Mouse (Mus musculus): ENCODE measurements around the gene Brf1.
A peak's percentile ranks its signal among the peaks of the same experiment; 100 is the strongest.

Gene Brf1

DNA sequence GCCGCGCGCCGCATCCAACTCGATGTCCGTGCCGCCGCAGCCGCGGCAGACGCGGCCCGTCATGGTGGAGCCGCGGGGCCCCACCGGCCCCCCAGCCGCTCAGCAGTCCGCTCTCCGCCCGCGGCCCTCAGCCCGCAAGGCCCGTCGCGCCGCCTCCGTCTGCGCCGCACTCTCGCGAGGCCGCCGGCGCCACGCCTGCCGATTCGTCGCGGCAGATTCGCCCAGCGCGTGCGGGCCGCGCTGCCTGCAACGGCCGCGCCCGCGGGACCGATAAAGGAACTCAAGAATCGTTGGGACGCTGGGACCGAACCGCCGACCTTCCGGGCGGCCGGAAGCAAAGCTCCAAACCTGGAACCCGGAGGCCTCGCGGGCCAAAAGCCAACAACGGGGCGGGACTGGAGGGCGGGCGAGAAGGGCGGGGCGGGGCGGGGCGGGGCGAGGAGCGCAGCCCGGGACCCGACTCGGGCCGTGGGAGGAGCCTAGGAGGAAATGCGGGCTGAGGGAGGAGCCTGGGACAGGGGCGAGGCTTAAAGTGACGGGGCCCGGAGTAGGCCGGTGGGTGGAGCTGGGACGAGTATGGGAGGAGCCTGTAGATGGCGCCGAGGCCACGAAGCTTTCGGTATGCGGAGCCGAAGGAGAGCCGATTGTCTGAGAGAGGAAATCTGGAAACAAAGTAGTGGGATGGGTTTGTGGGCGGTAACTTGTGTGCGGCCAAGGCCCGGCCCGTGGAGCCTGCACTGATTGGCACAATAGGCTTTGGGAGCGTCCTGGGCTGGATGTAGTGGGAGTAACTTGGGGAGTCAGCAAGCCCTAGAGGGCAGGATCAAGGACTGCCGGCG is at the start of gene Brf1:
Gene Brf1 (minus strand): TSS at position 411 of the 839 bp plus-strand sequence.
- peak; percentile 94 to 95 for DNase-seq

DNA sequence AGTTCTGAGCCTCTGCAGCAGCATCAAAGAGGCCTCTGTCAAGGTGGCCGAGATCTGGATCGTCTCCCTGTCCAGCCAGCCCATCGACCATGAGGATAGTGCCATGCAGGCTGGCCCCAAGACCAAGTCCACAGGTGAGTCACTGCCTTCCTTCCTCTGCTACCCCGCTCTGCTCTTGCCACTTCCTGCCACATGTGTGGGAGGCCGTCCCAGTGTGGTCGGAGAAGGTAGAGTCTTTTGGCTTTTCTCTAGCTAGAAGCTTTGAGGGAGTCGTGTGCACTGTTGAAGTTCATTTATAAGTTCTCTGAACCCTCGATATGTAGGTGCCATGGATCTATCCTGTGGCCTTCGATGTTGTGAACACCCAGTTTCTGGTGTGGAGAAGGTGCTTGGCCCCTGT is 49.3 kb upstream of the Brf1 start:
- peak; percentile 57 to 72 for DNase-seq

GRCm38 (mm10) chr12:113048103-113048502 is 47.6 kb upstream of the Brf1 start:
- no peak for DNase-seq

DNA sequence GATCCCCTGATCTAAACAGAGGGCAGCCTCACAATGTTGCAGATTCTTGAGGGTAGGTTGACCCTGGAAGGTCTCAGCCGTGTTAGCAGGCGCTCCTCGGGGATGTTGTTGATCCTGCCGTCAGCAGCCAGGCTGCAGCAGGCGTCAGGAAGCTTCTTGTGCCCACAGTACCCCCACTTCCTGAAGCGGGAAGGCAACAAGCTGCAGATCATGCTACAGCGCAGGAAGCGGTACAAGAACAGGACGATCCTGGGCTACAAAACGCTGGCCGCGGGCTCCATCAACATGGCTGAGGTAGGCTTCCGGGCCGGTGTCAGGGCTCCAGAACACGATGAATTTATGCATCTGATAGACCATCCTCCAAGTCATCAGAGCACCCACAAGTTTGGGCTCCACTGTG is 46.4 kb upstream of the Brf1 start:
- DNase-seq = peak; percentile 49 to 63

GRCm38 (mm10) chr12:113044916-113045677 is 44.6 kb upstream of the Brf1 start:
- peak in 1 of 2 experiments; percentile 49 for DNase-seq

DNA sequence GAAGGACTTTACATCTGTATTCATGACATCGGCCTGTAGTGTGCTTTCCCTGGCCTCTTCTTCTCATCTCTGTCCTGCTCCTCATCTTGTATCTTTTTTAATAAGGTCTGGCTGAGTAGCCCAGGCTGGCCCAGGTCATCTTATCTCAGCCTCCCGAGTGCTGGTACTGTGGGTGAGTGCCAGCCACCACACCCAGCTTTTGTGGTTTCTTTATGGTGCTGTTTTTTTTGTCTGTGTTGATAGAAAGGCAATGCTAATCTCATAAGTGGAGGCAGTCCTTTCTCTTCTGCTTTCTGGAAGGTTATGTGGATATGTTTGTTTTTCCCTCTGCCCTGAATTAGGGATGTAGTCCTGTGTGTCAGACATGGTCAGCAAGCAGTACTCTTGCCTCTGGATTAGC is 42.0 kb upstream of the Brf1 start:
- no peak for DNase-seq

- no peak for DNase-seq
These were observed 41.3 kb upstream of the Brf1 start for GRCm38 (mm10) chr12:113041481-113042439.

GRCm38 (mm10) chr12:113038414-113038813 is 37.9 kb upstream of the Brf1 start:
- DNase-seq = no peak

GRCm38 (mm10) chr12:113036996-113037395 is 36.5 kb upstream of the Brf1 start:
- no peak for DNase-seq

DNA sequence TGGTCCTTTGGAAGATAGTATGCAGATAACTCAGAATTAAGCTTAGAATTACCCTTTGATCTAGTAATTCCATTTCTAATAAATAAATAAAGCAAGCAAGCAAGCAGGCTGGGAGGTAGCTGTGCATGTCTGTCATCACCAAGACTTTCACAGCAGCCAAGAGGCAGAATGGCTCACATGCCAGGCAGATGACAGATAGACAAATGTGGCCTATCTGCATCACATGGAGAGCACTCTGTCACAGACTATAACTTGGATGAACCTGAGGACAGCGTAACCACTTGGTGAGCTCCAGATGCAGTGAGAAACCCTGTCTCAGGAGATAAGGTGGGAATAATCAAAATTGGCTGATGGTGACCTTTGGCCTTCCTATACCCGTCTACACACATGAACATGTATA is 34.6 kb upstream of the Brf1 start:
- no peak for DNase-seq

DNA sequence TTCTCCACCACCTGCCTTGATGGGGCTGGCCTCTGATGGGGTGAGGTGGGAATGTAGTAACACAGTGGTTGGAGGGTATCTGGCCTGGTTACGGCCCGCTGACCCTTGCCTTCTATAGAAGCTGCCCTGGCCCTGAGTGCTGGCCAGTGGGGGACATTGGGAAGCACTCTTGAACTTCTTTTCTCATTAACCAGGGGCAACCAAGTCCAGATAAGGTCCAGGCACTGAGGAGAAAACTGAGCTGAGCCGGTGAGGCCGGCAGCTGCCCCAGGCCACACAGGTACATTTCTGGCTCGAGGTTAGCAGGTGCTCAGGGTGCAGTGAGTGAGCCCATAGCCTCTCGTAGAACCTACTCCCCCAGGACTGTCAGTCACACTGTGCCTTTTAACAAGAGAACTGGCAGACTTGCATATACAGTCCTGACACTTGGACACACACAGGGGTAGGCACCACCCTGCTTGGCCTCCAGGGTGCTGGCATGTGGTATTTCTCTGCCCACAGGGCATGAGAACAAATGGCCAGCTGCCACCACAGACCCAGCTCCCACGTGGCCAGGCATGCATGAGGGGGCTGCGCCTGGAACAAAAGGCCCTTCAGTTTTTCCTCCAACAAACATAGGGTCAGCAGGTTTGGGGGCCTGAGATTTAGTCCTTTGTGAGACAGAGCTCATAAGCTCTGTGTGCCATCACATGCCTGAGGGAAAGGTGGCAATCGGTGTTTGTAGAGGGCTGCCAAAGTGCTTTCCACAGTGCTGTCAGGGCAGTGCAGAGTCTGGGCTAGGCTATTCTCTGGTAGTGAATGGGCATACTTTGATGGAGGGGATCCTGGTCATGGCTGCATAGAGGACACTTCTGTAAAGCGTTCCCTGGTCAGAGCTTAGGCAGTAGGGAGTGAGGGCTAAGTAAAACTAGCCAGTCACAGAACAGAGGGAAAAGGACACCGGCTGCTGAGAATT is 32.1 kb upstream of the Brf1 start:
- DNase-seq = no peak

GRCm38 (mm10) chr12:113031441-113031840 is 30.9 kb upstream of the Brf1 start:
- DNase-seq = no peak

- DNase-seq = no peak
These were observed 30.5 kb upstream of the Brf1 start for GRCm38 (mm10) chr12:113030993-113031392.

DNA sequence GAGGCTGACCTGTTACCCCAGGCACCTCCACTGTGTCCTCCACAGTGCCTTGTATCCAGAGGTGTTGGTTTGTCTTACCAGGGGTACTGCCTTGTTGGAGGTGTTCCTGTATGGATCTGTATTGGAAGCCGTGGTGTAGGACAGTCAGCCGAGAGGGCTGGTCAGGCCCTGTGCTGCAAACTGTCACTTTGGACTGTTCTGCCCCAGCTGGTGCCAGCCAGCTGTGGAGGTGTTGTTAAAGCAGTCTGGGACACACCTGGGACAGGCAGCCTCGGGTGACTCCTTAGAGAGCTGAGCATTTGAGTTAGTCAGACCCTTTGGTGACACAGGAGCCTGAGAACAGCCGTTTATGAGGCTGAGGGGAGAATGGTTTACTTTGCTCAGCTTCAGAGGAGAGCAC is 29.5 kb upstream of the Brf1 start:
- no peak for DNase-seq

GRCm38 (mm10) chr12:113028898-113029297 is 28.4 kb upstream of the Brf1 start:
- DNase-seq = no peak

DNA sequence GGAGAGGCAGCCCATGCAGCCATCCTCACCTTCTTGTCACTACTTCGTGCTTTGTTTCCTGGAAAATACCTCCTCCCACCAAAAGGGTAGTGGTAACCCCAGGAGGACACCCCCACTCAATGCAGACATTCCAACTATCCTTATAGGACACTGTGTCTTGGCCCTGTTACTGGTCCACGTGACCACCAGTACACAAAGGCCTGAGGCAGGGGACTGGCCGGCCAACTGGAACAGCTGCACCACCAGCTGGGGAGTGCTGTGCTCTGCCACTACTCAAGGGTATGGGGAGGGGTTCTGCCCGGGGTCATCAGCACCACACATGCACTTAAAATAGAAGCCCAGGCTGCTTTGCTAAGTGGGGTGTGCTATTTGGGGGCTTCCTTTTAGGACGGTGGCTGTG is 27.6 kb upstream of the Brf1 start:
- no peak for DNase-seq

DNA sequence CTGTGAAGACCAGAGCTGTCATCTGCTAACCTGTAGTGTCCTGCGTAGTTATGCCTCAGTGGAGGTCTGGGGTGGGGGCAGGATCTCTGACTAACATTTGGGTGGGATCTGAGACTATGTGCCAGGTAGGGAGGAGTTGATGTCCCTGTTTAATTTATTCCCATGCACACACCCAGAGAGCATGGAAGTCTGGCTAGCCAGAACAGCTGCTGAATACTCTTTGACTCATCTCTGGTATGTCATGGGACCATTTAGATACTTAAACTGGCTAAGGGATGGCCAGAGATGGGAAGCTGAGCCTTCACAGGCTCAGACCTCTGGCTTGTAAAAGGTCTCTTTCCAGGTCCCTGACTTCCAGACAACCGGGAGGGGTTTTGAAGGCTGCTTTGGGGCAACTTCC is 27.0 kb upstream of the Brf1 start:
- DNase-seq = no peak

- DNase-seq = no peak
These were observed 26.1 kb upstream of the Brf1 start for GRCm38 (mm10) chr12:113026557-113026956.

- DNase-seq = no peak
These were observed 22.6 kb upstream of the Brf1 start for GRCm38 (mm10) chr12:113023082-113023481.

GRCm38 (mm10) chr12:113021488-113021887 is 21.0 kb upstream of the Brf1 start:
- DNase-seq = no peak

DNA sequence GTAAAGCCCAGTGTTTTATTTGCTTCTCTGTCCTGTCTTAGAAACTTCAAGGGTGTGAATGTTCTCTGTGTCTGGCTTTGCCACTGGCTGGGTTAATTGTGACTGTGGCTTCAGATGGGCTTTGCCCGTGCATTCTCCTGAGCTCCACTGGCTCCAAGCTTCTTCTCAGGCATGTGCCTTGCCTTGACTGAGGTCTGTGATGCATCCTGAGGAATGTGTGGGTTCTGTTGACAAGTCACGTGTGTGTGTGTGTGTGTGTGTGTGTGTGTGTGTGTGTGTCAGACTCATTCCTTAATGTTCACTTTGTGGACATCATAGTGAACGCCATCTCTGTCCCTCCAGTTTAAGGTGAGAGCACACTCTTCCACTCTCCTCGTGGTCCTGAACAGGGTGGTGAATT is 18.3 kb upstream of the Brf1 start:
- no peak for DNase-seq

All from thymus, adult 18-20 months (tissue).